Mouse (Mus musculus): ENCODE results near the gene Cox7a2l. TPM values are rescaled to one million over a fixed set of nuclear protein-coding genes. Genes with fewer than 3 reads are reported as not detected.

Gene Cox7a2l
- polyA plus RNA-seq, 2 experiments: 77.5 to 78.5 TPM

DNA sequence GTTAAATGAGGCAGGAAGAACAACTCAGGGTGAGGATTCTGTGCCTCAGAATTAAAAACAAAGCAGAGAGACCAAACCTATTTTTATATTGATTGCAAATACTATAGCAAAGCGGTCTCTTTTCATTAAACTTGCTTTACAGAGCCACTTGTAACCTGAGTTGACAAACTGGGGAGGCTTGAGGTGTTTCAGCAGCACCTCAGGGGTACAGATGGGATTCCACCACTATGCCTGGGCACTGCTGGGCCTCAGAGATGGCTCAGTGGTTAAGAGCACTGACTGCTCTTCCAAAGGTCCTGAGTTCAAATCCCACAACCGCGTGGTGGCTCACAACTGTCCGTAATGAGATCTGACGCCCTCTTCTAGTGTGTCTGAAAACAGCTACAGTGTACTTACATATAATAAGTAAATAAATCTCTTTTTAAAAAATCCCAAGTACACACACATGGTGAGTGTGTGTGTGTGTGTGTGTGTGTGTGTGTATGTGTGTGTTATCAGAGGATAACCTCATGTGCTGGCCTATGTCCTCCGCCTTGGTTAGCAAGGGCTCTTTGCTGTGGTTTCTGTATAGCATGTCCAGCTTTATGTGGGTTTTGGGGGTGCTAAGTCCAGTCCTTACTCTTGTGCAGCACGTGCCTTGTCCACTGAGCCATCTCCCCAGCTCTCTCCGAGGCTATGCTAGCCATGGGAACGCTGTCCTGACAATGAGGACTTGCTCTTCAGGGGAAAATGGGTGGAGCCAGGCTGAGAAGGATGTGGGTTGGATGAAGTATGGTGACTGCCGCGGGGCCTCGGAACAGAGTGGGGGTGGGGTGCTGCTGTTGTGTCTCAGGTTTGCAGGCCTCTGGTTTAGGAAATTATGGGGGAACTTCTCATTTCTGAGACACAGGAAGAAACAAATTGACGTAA lies 9.7 kb upstream of the Cox7a2l start:
- no peaks in the 10 kb centered on the region for H3K27me3 ChIP-seq (ENCODE audit: control insufficient read depth, insufficient read depth, low read length)
- H3K27ac ChIP-seq: peak overlapping the region; percentile 3
- peak in 2 of 3 experiments; percentile 43 to 54 for DNase-seq (ENCODE audit: low read depth in 3 of 3, low spot score in 3 of 3)
- H3K36me3 ChIP-seq (replicated peaks; ENCODE audit: control insufficient read depth, insufficient read depth, low read depth): no peaks in the 10 kb centered on the region
- peak; percentile 82 for ATAC-seq (ENCODE audit: insufficient read depth)
- H3K9me3 ChIP-seq (ENCODE audit: control insufficient read depth, low read length): no peaks in the 10 kb centered on the region
- WGBS (ENCODE audit: insufficient replicate concordance): 27% methylated on average over 13 of the region's 13 CpGs
- H3K4me3 ChIP-seq (ENCODE audit: insufficient read depth in 1 of 2, low read depth in 2 of 2, low read length in 2 of 2): peak overlapping the region; percentile 38 to 46
- peak overlapping the region; percentile 39 for H3K9ac ChIP-seq (replicated peaks)
- TF ChIP-seq EP300 (IDR thresholded peaks at IDR 0.05; ENCODE audit: low read depth) (no peak), CTCF (IDR thresholded peaks at IDR 0.05; ENCODE audit: low read depth) (no peak)
- H3K4me2 ChIP-seq (ENCODE audit: low read depth): peak overlapping the region; percentile 72
- H3K4me1 ChIP-seq (replicated peaks; ENCODE audit: control insufficient read depth in 2 of 2, insufficient read depth in 2 of 2, low read length in 1 of 2): peaks cover 24 to 31% of the 10 kb centered on the region in 2 experiments

GRCm38 (mm10) chr17:83526091-83526561 lies 9.0 kb upstream of the Cox7a2l start:
- no peak overlapping the region for H3K4me3 ChIP-seq (ENCODE audit: insufficient read depth in 1 of 2, low read depth in 2 of 2, low read length in 2 of 2)
- H3K4me2 ChIP-seq (ENCODE audit: low read depth): no peak overlapping the region; the same call in 1 of the 2 replicates
- H3K4me1 ChIP-seq (replicated peaks; ENCODE audit: control insufficient read depth in 2 of 2, insufficient read depth in 2 of 2, low read length in 1 of 2): peaks cover 24 to 31% of the 10 kb centered on the region in 2 experiments
- H3K27ac ChIP-seq: no peak overlapping the region
- no peaks in the 10 kb centered on the region for H3K27me3 ChIP-seq (ENCODE audit: control insufficient read depth, insufficient read depth, low read length)
- ATAC-seq (ENCODE audit: insufficient read depth): no peak
- H3K36me3 ChIP-seq (replicated peaks; ENCODE audit: control insufficient read depth, insufficient read depth, low read depth): no peaks in the 10 kb centered on the region
- 31% methylated on average over 5 of the region's 5 CpGs for WGBS (ENCODE audit: insufficient replicate concordance)
- no peaks in the 10 kb centered on the region for H3K9me3 ChIP-seq (ENCODE audit: control insufficient read depth, low read length)
- no peak overlapping the region for H3K9ac ChIP-seq (replicated peaks)
- TF ChIP-seq CTCF (IDR thresholded peaks at IDR 0.05; ENCODE audit: low read depth): no peak; the same call in 1 of the 2 replicates
- DNase-seq (ENCODE audit: low read depth in 3 of 3, low spot score in 3 of 3): no peak

GRCm38 (mm10) chr17:83525596-83525995 lies 8.5 kb upstream of the Cox7a2l start:
- Histone ChIP-seq H3K9me3 (ENCODE audit: control insufficient read depth, low read length) (no peaks in the 10 kb centered on the region), H3K4me3 (ENCODE audit: insufficient read depth in 1 of 2, low read depth in 2 of 2, low read length in 2 of 2) (no peak overlapping the region), H3K4me1 (replicated peaks; ENCODE audit: control insufficient read depth in 2 of 2, insufficient read depth in 2 of 2, low read length in 1 of 2) (peaks cover 24 to 31% of the 10 kb centered on the region in 2 experiments), H3K36me3 (replicated peaks; ENCODE audit: control insufficient read depth, insufficient read depth, low read depth) (no peaks in the 10 kb centered on the region), H3K27ac (no peak overlapping the region), H3K9ac (replicated peaks) (no peak overlapping the region; the same call in 1 of the 2 replicates), H3K27me3 (ENCODE audit: control insufficient read depth, insufficient read depth, low read length) (no peaks in the 10 kb centered on the region), H3K4me2 (ENCODE audit: low read depth) (peak overlapping the region; percentile 35)
- DNase-seq (ENCODE audit: low read depth in 3 of 3, low spot score in 3 of 3) (no peak), ATAC-seq (ENCODE audit: insufficient read depth) (0 out of 2 replicates have a peak, but pooled peaks have one; percentile 16)
- TF ChIP-seq EP300 (IDR thresholded peaks at IDR 0.05; ENCODE audit: low read depth) (no peak), CTCF (IDR thresholded peaks at IDR 0.05; ENCODE audit: low read depth) (no peak)
- WGBS (ENCODE audit: insufficient replicate concordance): 3% methylated on average over 8 of the region's 8 CpGs

DNA sequence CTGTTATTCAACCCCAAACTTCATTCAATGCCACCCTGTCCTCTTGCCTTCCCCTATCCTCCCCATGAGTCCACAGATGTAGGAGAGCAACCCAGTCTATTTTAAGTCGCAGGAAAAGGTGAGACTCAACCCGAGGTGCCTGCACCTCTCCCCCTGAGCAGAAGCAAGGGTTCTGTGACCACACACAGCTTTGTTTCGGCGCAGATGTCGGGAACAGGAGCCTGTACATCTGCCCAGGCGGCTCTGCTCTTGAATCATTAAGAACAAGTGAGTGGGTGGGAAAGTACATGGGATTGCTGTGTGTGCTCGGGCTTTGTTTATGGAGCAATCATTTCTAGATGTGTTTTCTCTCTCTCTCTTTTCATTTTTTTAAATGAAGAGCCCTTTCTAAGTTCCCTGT lies 7.6 kb upstream of the Cox7a2l start:
- H3K27ac ChIP-seq: no peak overlapping the region
- H3K9me3 ChIP-seq (ENCODE audit: control insufficient read depth, low read length): no peaks in the 10 kb centered on the region
- peaks cover 24 to 31% of the 10 kb centered on the region in 2 experiments for H3K4me1 ChIP-seq (replicated peaks; ENCODE audit: control insufficient read depth in 2 of 2, insufficient read depth in 2 of 2, low read length in 1 of 2)
- no peak overlapping the region for H3K4me2 ChIP-seq (ENCODE audit: low read depth)
- H3K36me3 ChIP-seq (replicated peaks; ENCODE audit: control insufficient read depth, insufficient read depth, low read depth): no peaks in the 10 kb centered on the region
- ATAC-seq (ENCODE audit: insufficient read depth) (no peak), DNase-seq (ENCODE audit: low read depth in 3 of 3, low spot score in 3 of 3) (no peak)
- no peaks in the 10 kb centered on the region for H3K27me3 ChIP-seq (ENCODE audit: control insufficient read depth, insufficient read depth, low read length)
- no peak overlapping the region for H3K4me3 ChIP-seq (ENCODE audit: insufficient read depth in 1 of 2, low read depth in 2 of 2, low read length in 2 of 2)
- no peak for TF ChIP-seq CTCF (IDR thresholded peaks at IDR 0.05; ENCODE audit: low read depth)
- TF ChIP-seq EP300 (IDR thresholded peaks at IDR 0.05; ENCODE audit: low read depth): no peak
- 57% methylated on average over 7 of the region's 7 CpGs for WGBS (ENCODE audit: insufficient replicate concordance)
- H3K9ac ChIP-seq (replicated peaks): no peak overlapping the region

Measured in liver, embryonic 14.5 days (tissue).